Mouse (Mus musculus): ENCODE measurements around the gene Ggt5. TPM values are rescaled to one million over a fixed set of nuclear protein-coding genes. Genes with fewer than 3 reads are reported as not detected.
A peak's percentile ranks its signal among the peaks of the same experiment; 100 is the strongest.
"Not testable (repeated sequence)": the region's sequence is repeated elsewhere in the genome, so short reads cannot be mapped to it uniquely, and the experiment has no call there.

Ggt5 gene
- total RNA-seq (2021): 1 to 10 TPM; 4.2 to 4.7 TPM
- long read RNA-seq, experiment 1, full-length matches to known transcripts: 2 of 7 reads
- long read RNA-seq, experiment 1, partial matches to known transcripts: 4 of 7 reads
- long read RNA-seq, experiment 1, other reads (novel, unspliced or antisense): 1 of 7 reads
- long read RNA-seq, experiment 2, full-length matches to known transcripts: 2 of 3 reads
- long read RNA-seq, experiment 2, partial matches to known transcripts: 0 of 3 reads
- long read RNA-seq, experiment 2, other reads (novel, unspliced or antisense): 1 of 3 reads

GRCm38 (mm10) chr10:75589129-75589528, at the start of gene Ggt5:
Gene Ggt5, plus strand, starts transcription at chr10:75589340.
- peak; percentile 79 to 81 for DNase-seq

GRCm38 (mm10) chr10:75547901-75548300, 41.2 kb upstream of the Ggt5 start:
- no peak for DNase-seq

- DNase-seq: no peak
Measured at GRCm38 (mm10) chr10:75548486-75548885, 40.7 kb upstream of the Ggt5 start.

- no peak for DNase-seq
Measured at GRCm38 (mm10) chr10:75549886-75550285, 39.3 kb upstream of the Ggt5 start.

- no peak for DNase-seq
Measured at GRCm38 (mm10) chr10:75551175-75551574, 38.0 kb upstream of the Ggt5 start.

- no peak for DNase-seq
Measured at GRCm38 (mm10) chr10:75552106-75552505, 37.0 kb upstream of the Ggt5 start.

GRCm38 (mm10) chr10:75552701-75553450, 36.3 kb upstream of the Ggt5 start:
- no peak for DNase-seq

- no peak for DNase-seq
Measured at GRCm38 (mm10) chr10:75554090-75554489, 35.0 kb upstream of the Ggt5 start.

- DNase-seq: no peak
Measured at GRCm38 (mm10) chr10:75555557-75555956, 33.6 kb upstream of the Ggt5 start.

GRCm38 (mm10) chr10:75556026-75556425, 33.1 kb upstream of the Ggt5 start:
- no peak for DNase-seq

GRCm38 (mm10) chr10:75558515-75558914, 30.6 kb upstream of the Ggt5 start:
- DNase-seq: no peak

GRCm38 (mm10) chr10:75559041-75559675, 30.0 kb upstream of the Ggt5 start:
- DNase-seq: no peak

- DNase-seq: peak; percentile 67 to 76
Measured at GRCm38 (mm10) chr10:75559676-75560548, 29.2 kb upstream of the Ggt5 start, which contains the start of gene Lrrc75b. Gene Lrrc75b, minus strand, starts transcription at chr10:75560330.

- DNase-seq: no peak
Measured at GRCm38 (mm10) chr10:75560549-75560899, 28.6 kb upstream of the Ggt5 start.

GRCm38 (mm10) chr10:75561071-75561654, 28.0 kb upstream of the Ggt5 start, which contains the start of gene Ggt1:
Gene Ggt1, plus strand, starts transcription at chr10:75561604.
- DNase-seq: no peak

- DNase-seq: no peak
Measured at GRCm38 (mm10) chr10:75562596-75562995, 26.5 kb upstream of the Ggt5 start.

- no peak for DNase-seq
Measured at GRCm38 (mm10) chr10:75564687-75565265, 24.4 kb upstream of the Ggt5 start.

GRCm38 (mm10) chr10:75565436-75565835, 23.7 kb upstream of the Ggt5 start:
- DNase-seq: peak in 1 of 2 experiments; percentile 37

- no peak for DNase-seq
Measured at GRCm38 (mm10) chr10:75565906-75566305, 23.2 kb upstream of the Ggt5 start.

GRCm38 (mm10) chr10:75566321-75566720, 22.8 kb upstream of the Ggt5 start:
- DNase-seq: no peak

- not testable (repeated sequence) for DNase-seq
Measured at GRCm38 (mm10) chr10:75566765-75567164, 22.4 kb upstream of the Ggt5 start.
